Mouse (Mus musculus): ENCODE measurements at regions not wholly inside any gene's neighbourhood (a gene's known extent, or its start where the extent isn't known, plus 50 kb on each side); places are given as distances from the start of the nearest gene placed in this dataset.

GRCm38 (mm10) chr3:148424089-148424488 lies 566.3 kb downstream of the Adgrl2 start:
- 94% methylated on average over 4 of the region's 4 CpGs for WGBS
- TF ChIP-seq CTCF (IDR thresholded peaks at IDR 0.05; ENCODE audit: low read depth), result no peak
- Histone ChIP-seq H3K9me3 (ENCODE audit: control insufficient read depth) (no peaks in the 10 kb centered on the region), H3K4me1 (replicated peaks; ENCODE audit: control insufficient read depth, insufficient read depth, low read length) (0 out of 2 replicates have a peak, but pooled peaks cover 5% of the 10 kb centered on the region), H3K4me2 (replicated peaks; ENCODE audit: low read depth) (no peak overlapping the region), H3K9ac (ENCODE audit: low read depth, low read length) (no peak overlapping the region), H3K27ac (ENCODE audit: low read depth, low read length) (no peak overlapping the region), H3K4me3 (ENCODE audit: low read depth, low read length) (no peak overlapping the region), H3K27me3 (replicated peaks; ENCODE audit: control insufficient read depth, insufficient read depth, low read length) (0 out of 2 replicates have a peak, but pooled peaks cover 3% of the 10 kb centered on the region), H3K36me3 (ENCODE audit: control insufficient read depth, insufficient read depth) (no peaks in the 10 kb centered on the region)
- ATAC-seq, result no peak

GRCm38 (mm10) chr3:148423383-148423782 lies 567.0 kb downstream of the Adgrl2 start:
- no peak for TF ChIP-seq CTCF (IDR thresholded peaks at IDR 0.05; ENCODE audit: low read depth)
- ATAC-seq, result no peak; the same call in 1 of the 2 replicates
- no peak overlapping the region for H3K4me2 ChIP-seq (replicated peaks; ENCODE audit: low read depth)
- no peak overlapping the region for H3K27ac ChIP-seq (ENCODE audit: low read depth, low read length)
- 95% methylated on average over 1 of the region's 1 CpGs for WGBS
- H3K9ac ChIP-seq (ENCODE audit: low read depth, low read length), result no peak overlapping the region
- H3K4me3 ChIP-seq (ENCODE audit: low read depth, low read length), result no peak overlapping the region
- 0 out of 2 replicates have a peak, but pooled peaks cover 3% of the 10 kb centered on the region for H3K27me3 ChIP-seq (replicated peaks; ENCODE audit: control insufficient read depth, insufficient read depth, low read length)
- 0 out of 2 replicates have a peak, but pooled peaks cover 5% of the 10 kb centered on the region for H3K4me1 ChIP-seq (replicated peaks; ENCODE audit: control insufficient read depth, insufficient read depth, low read length)
- H3K9me3 ChIP-seq (ENCODE audit: control insufficient read depth), result no peaks in the 10 kb centered on the region
- H3K36me3 ChIP-seq (ENCODE audit: control insufficient read depth, insufficient read depth), result no peaks in the 10 kb centered on the region

GRCm38 (mm10) chr3:148422720-148423119 lies 567.6 kb downstream of the Adgrl2 start:
- no peak overlapping the region for H3K4me3 ChIP-seq (ENCODE audit: low read depth, low read length)
- no peak overlapping the region for H3K9ac ChIP-seq (ENCODE audit: low read depth, low read length)
- no peak for TF ChIP-seq CTCF (IDR thresholded peaks at IDR 0.05; ENCODE audit: low read depth)
- H3K4me2 ChIP-seq (replicated peaks; ENCODE audit: low read depth), result no peak overlapping the region
- H3K27ac ChIP-seq (ENCODE audit: low read depth, low read length), result peak overlapping the region; percentile 85
- 27% methylated on average over 3 of the region's 3 CpGs for WGBS
- H3K36me3 ChIP-seq (ENCODE audit: control insufficient read depth, insufficient read depth), result no peaks in the 10 kb centered on the region
- peak; percentile 96 for ATAC-seq
- H3K4me1 ChIP-seq (replicated peaks; ENCODE audit: control insufficient read depth, insufficient read depth, low read length), result 0 out of 2 replicates have a peak, but pooled peaks cover 5% of the 10 kb centered on the region
- H3K27me3 ChIP-seq (replicated peaks; ENCODE audit: control insufficient read depth, insufficient read depth, low read length), result 0 out of 2 replicates have a peak, but pooled peaks cover 3% of the 10 kb centered on the region
- H3K9me3 ChIP-seq (ENCODE audit: control insufficient read depth), result no peaks in the 10 kb centered on the region

GRCm38 (mm10) chr3:148422205-148422604 lies 568.1 kb downstream of the Adgrl2 start:
- WGBS, result 60% methylated on average over 2 of the region's 2 CpGs
- TF ChIP-seq CTCF (IDR thresholded peaks at IDR 0.05; ENCODE audit: low read depth), result no peak

DNA sequence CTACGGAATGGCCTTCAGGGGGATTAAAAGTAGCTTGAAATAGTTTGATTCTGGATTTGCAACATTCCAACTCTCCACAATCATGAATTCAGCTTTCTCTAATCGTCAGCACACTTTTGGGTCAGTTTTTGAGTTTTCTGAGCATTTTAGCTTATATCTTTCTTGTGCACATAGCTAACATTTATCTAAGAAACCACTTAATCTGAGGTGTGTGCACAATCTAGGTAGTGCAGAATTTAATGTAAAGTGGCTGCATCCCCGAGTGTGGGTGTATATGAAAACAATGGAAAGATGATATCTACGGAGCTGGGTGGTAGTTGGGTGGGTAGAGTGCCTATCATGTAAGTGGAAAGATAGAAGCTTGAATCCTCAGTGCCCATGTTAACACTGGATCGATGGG lies 570.1 kb downstream of the Adgrl2 start:
- no peak overlapping the region for H3K4me2 ChIP-seq (replicated peaks; ENCODE audit: low read depth)
- no peak overlapping the region for H3K27ac ChIP-seq (ENCODE audit: low read depth, low read length)
- H3K4me1 ChIP-seq (replicated peaks; ENCODE audit: control insufficient read depth, insufficient read depth, low read length), result 0 out of 2 replicates have a peak, but pooled peaks cover 5% of the 10 kb centered on the region
- no peak overlapping the region for H3K4me3 ChIP-seq (ENCODE audit: low read depth, low read length)
- ATAC-seq, result no peak
- H3K36me3 ChIP-seq (ENCODE audit: control insufficient read depth, insufficient read depth), result no peaks in the 10 kb centered on the region
- no peak for TF ChIP-seq CTCF (IDR thresholded peaks at IDR 0.05; ENCODE audit: low read depth)
- H3K9me3 ChIP-seq (ENCODE audit: control insufficient read depth), result no peaks in the 10 kb centered on the region
- H3K9ac ChIP-seq (ENCODE audit: low read depth, low read length), result no peak overlapping the region
- 0 out of 2 replicates have a peak, but pooled peaks cover 3% of the 10 kb centered on the region for H3K27me3 ChIP-seq (replicated peaks; ENCODE audit: control insufficient read depth, insufficient read depth, low read length)
- 85% methylated on average over 5 of the region's 5 CpGs for WGBS

More at GRCm38 (mm10) chr3:148422205-148422604, 568.1 kb downstream of the Adgrl2 start:
- Histone ChIP-seq H3K36me3 (ENCODE audit: control insufficient read depth, insufficient read depth) (no peaks in the 10 kb centered on the region), H3K4me3 (ENCODE audit: low read depth, low read length) (no peak overlapping the region), H3K9me3 (ENCODE audit: control insufficient read depth) (no peaks in the 10 kb centered on the region), H3K27me3 (replicated peaks; ENCODE audit: control insufficient read depth, insufficient read depth, low read length) (0 out of 2 replicates have a peak, but pooled peaks cover 3% of the 10 kb centered on the region), H3K9ac (ENCODE audit: low read depth, low read length) (no peak overlapping the region), H3K27ac (ENCODE audit: low read depth, low read length) (peak overlapping the region; percentile 85), H3K4me1 (replicated peaks; ENCODE audit: control insufficient read depth, insufficient read depth, low read length) (0 out of 2 replicates have a peak, but pooled peaks cover 5% of the 10 kb centered on the region), H3K4me2 (replicated peaks; ENCODE audit: low read depth) (no peak overlapping the region)
- ATAC-seq, result peak; percentile 57

- Histone ChIP-seq H3K27me3 (replicated peaks; ENCODE audit: control insufficient read depth, insufficient read depth, low read length) (no peaks in the 10 kb centered on the region), H3K27ac (ENCODE audit: low read depth, low read length) (no peak overlapping the region), H3K4me1 (replicated peaks; ENCODE audit: control insufficient read depth, insufficient read depth, low read length) (0 out of 2 replicates have a peak, but pooled peaks cover 5% of the 10 kb centered on the region), H3K9me3 (ENCODE audit: control insufficient read depth) (no peaks in the 10 kb centered on the region), H3K4me3 (ENCODE audit: low read depth, low read length) (no peak overlapping the region), H3K4me2 (replicated peaks; ENCODE audit: low read depth) (no peak overlapping the region), H3K9ac (ENCODE audit: low read depth, low read length) (no peak overlapping the region), H3K36me3 (ENCODE audit: control insufficient read depth, insufficient read depth) (no peaks in the 10 kb centered on the region)
- TF ChIP-seq CTCF (IDR thresholded peaks at IDR 0.05; ENCODE audit: low read depth), result no peak
- 87% methylated on average over 2 of the region's 2 CpGs for WGBS
- no peak for ATAC-seq
These were observed 570.8 kb downstream of the Adgrl2 start for GRCm38 (mm10) chr3:148419462-148420074.
